Mouse (Mus musculus) adrenal gland, adult 8-10 months (tissue): ENCODE results near the gene Rdh5. TPM values are rescaled to one million over a fixed set of nuclear protein-coding genes. Genes with fewer than 3 reads are reported as not detected.

Experiments used
- DNase-seq: peaks from one replicate; pipeline ENCODE4 v3.0.0; 2022
- total RNA-seq, 4 experiments: library from RNA; stranded (reverse); gene quantifications; 2 replicates each; pipeline ENCODE4 v1.2.4; 2022

Gene Rdh5
- total RNA-seq: 10 to 100 TPM in 3 of 4 experiments, 1 to 10 TPM in 1; 9.5 to 23.2 (median 15.7) TPM

GRCm38 (mm10) chr10:128922822-128923012 lies at the start of gene Rdh5:
Gene Rdh5 (minus strand): TSS chr10:128922888.
- DNase-seq: no peak

GRCm38 (mm10) chr10:128970740-128971250 lies 48.1 kb upstream of the Rdh5 start:
- DNase-seq: no peak

GRCm38 (mm10) chr10:128968341-128968749 lies 45.7 kb upstream of the Rdh5 start:
- DNase-seq: no peak

- DNase-seq: no peak
Observed at GRCm38 (mm10) chr10:128965871-128966270, 43.2 kb upstream of the Rdh5 start.

GRCm38 (mm10) chr10:128964961-128965360 lies 42.3 kb upstream of the Rdh5 start:
- DNase-seq: no peak

GRCm38 (mm10) chr10:128960590-128961584 lies 38.2 kb upstream of the Rdh5 start, which contains the start of gene Mettl7b:
Gene Mettl7b (minus strand): TSS chr10:128960988.
- DNase-seq: no peak

GRCm38 (mm10) chr10:128960142-128960541 lies 37.5 kb upstream of the Rdh5 start:
- DNase-seq: no peak

GRCm38 (mm10) chr10:128958340-128958739 lies 35.7 kb upstream of the Rdh5 start:
- DNase-seq: no peak

GRCm38 (mm10) chr10:128950208-128950887 lies 27.7 kb upstream of the Rdh5 start:
- DNase-seq: no peak

GRCm38 (mm10) chr10:128947496-128947895 lies 24.8 kb upstream of the Rdh5 start:
- no peak for DNase-seq

- no peak for DNase-seq
Observed at GRCm38 (mm10) chr10:128945675-128946074, 23.0 kb upstream of the Rdh5 start.

- DNase-seq: no peak
Observed at GRCm38 (mm10) chr10:128940475-128941061, 17.9 kb upstream of the Rdh5 start.

- no peak for DNase-seq
Observed at GRCm38 (mm10) chr10:128938974-128939373, 16.3 kb upstream of the Rdh5 start.

GRCm38 (mm10) chr10:128938457-128938856 lies 15.8 kb upstream of the Rdh5 start:
- no peak for DNase-seq

GRCm38 (mm10) chr10:128937756-128938390 lies 15.2 kb upstream of the Rdh5 start:
- no peak for DNase-seq

GRCm38 (mm10) chr10:128935826-128936440 lies 13.2 kb upstream of the Rdh5 start:
- no peak for DNase-seq

GRCm38 (mm10) chr10:128934997-128935787 lies 12.5 kb upstream of the Rdh5 start:
- DNase-seq: no peak

GRCm38 (mm10) chr10:128933976-128934721 lies 11.5 kb upstream of the Rdh5 start:
- DNase-seq: no peak

- DNase-seq: no peak
Observed at GRCm38 (mm10) chr10:128933574-128933973, 10.9 kb upstream of the Rdh5 start, which contains the start of gene Itga7. Gene Itga7 (plus strand): TSS chr10:128933818.

- no peak for DNase-seq
Observed at GRCm38 (mm10) chr10:128931441-128931840, 8.8 kb upstream of the Rdh5 start.
